Mouse (Mus musculus): ENCODE results near the gene Ank3. TPM values are rescaled to one million over a fixed set of nuclear protein-coding genes. Genes with fewer than 3 reads are reported as not detected.

Gene Ank3
- polyA plus RNA-seq, 1 experiment from 2014 or later = 86.7 TPM

DNA sequence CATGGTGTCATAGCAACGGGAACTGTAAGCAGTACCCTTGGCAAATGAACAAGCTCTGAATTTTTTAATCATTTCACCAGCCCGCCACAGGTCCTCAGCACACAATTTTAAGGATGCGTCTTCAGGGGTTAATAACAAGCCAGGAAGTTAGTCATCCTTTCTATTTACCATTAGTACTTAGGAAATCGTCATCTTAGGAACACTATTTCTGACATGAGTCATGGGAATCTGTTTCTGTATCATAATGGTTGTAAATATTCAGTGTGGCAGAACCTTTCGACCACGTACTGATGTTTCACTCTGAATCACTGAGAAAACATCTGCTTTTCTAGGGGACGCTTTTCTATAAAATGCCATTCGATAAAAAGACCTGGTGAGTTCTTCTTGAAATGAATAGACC is 109.1 kb downstream of the Ank3 start:
- Histone ChIP-seq H3K27ac (ENCODE audit: low read length) (no peak overlapping the region), H3K4me2 (ENCODE audit: low read length) (no peak overlapping the region), H3K36me3 (ENCODE audit: control insufficient read depth, insufficient read depth, low read length) (no peaks in the 10 kb centered on the region), H3K27me3 (ENCODE audit: control insufficient read depth, insufficient read depth, low read depth, low read length) (no peaks in the 10 kb centered on the region), H3K4me3 (ENCODE audit: low read depth, low read length) (no peak overlapping the region), H3K9ac (ENCODE audit: low read depth, low read length) (no peak overlapping the region), H3K4me1 (ENCODE audit: control insufficient read depth, insufficient read depth, low read length) (no peaks in the 10 kb centered on the region), H3K9me3 (replicated peaks; ENCODE audit: control insufficient read depth, low read length, poor library complexity, severe bottlenecking) (no peaks in the 10 kb centered on the region)
- no peak for ATAC-seq
- 90% methylated on average over 8 of the region's 8 CpGs for WGBS

DNA sequence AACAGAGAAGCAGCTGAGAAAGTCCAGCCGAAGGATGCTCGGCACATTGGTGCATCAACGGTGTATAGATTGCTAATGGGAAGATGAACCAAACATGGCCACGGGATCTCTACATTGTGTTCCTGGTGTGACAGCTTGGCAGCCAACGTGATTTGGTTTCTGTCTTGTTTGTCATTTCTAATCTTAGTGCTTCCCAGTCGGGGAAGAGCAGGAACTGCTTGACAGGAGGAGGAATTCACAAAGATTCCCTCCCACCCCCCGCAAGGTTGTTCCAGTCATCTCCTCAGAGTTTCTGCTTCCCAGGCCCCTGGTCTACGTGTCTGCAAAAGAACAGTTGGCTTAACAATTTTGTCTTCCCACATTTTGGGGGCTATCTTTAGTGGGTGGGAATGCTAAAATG is 111.8 kb downstream of the Ank3 start:
- no peak overlapping the region for H3K4me2 ChIP-seq (ENCODE audit: low read length)
- no peaks in the 10 kb centered on the region for H3K9me3 ChIP-seq (replicated peaks; ENCODE audit: control insufficient read depth, low read length, poor library complexity, severe bottlenecking)
- no peaks in the 10 kb centered on the region; the same call in 1 of the 2 replicates for H3K4me1 ChIP-seq (ENCODE audit: control insufficient read depth, insufficient read depth, low read length)
- ATAC-seq = no peak
- no peak overlapping the region for H3K27ac ChIP-seq (ENCODE audit: low read length)
- no peaks in the 10 kb centered on the region for H3K27me3 ChIP-seq (ENCODE audit: control insufficient read depth, insufficient read depth, low read depth, low read length)
- no peak overlapping the region for H3K9ac ChIP-seq (ENCODE audit: low read depth, low read length)
- WGBS = 80% methylated on average over 8 of the region's 8 CpGs
- H3K4me3 ChIP-seq (ENCODE audit: low read depth, low read length) = no peak overlapping the region
- H3K36me3 ChIP-seq (ENCODE audit: control insufficient read depth, insufficient read depth, low read length) = no peaks in the 10 kb centered on the region

DNA sequence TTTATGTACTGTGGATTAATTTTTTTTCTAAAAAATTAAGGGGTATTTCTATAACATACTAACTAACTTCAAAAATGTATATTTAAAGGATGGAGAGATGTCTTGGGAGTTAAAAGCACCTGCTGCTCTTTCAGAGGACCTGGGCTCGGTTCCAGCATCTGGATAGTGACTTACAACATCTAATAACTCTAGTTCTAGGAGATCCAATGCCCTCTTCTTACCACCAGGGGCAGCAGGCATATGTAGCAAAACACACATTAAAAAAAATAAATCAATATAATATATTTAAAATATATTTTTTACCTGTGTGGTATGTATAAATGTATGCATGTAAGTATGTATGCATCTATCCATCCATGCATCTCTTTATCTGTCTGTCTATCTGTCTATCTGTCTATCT is 112.7 kb downstream of the Ank3 start:
- H3K4me2 ChIP-seq (ENCODE audit: low read length) = no peak overlapping the region
- no peaks in the 10 kb centered on the region for H3K27me3 ChIP-seq (ENCODE audit: control insufficient read depth, insufficient read depth, low read depth, low read length)
- ATAC-seq = no peak
- no peak overlapping the region for H3K27ac ChIP-seq (ENCODE audit: low read length)
- no peak overlapping the region for H3K4me3 ChIP-seq (ENCODE audit: low read depth, low read length)
- H3K36me3 ChIP-seq (ENCODE audit: control insufficient read depth, insufficient read depth, low read length) = no peaks in the 10 kb centered on the region
- no peak overlapping the region for H3K9ac ChIP-seq (ENCODE audit: low read depth, low read length)
- no peaks in the 10 kb centered on the region; the same call in 1 of the 2 replicates for H3K4me1 ChIP-seq (ENCODE audit: control insufficient read depth, insufficient read depth, low read length)
- WGBS = 81% methylated on average over 1 of the region's 1 CpGs
- H3K9me3 ChIP-seq (replicated peaks; ENCODE audit: control insufficient read depth, low read length, poor library complexity, severe bottlenecking) = no peaks in the 10 kb centered on the region

DNA sequence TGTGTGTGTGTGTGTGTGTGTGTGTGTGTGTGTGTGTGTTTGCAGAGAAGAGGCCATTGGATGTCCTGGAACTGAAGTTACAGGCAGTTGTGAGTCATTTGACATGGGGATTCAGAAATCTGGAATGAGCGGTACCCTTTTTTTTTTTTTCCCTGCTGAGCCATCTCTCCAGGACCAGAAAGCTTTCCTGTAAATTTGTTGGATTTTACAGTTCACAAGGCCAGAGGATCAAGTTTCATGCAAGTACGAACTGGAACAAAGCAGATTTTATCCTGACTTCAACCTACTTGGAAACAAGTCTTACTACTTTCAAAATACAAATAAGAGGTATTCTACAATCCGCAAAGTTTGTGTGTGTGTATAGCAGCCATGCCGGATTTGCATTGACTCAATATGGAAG is 123.4 kb downstream of the Ank3 start:
- Histone ChIP-seq H3K36me3 (ENCODE audit: control insufficient read depth, insufficient read depth, low read length) (no peaks in the 10 kb centered on the region), H3K27ac (ENCODE audit: low read length) (no peak overlapping the region), H3K4me3 (ENCODE audit: low read depth, low read length) (no peak overlapping the region), H3K4me1 (ENCODE audit: control insufficient read depth, insufficient read depth, low read length) (peaks cover 4% of the 10 kb centered on the region), H3K9ac (ENCODE audit: low read depth, low read length) (no peak overlapping the region), H3K27me3 (ENCODE audit: control insufficient read depth, insufficient read depth, low read depth, low read length) (no peaks in the 10 kb centered on the region), H3K9me3 (replicated peaks; ENCODE audit: control insufficient read depth, low read length, poor library complexity, severe bottlenecking) (no peaks in the 10 kb centered on the region), H3K4me2 (ENCODE audit: low read length) (no peak overlapping the region)
- 90% methylated on average over 4 of the region's 4 CpGs for WGBS
- no peak for ATAC-seq

DNA sequence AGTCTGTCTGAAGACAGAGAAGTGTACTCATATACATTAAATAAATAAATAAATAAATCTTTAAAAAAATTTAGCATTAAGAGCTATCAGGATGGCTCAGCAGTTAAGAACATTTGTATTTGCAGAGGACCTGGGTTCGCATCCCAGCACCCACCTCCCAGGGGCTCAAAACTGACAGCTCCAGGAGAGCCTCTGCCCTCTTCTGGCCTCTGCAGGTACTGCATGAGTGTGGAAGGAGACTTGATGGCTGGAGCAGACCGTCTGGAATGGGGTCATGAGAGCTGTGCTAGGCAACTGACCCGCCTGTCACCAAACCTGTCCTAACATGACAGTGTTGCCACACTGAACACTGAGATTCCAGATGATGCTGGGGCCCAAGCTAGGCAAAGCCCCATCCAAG is 124.6 kb downstream of the Ank3 start:
- no peaks in the 10 kb centered on the region for H3K36me3 ChIP-seq (ENCODE audit: control insufficient read depth, insufficient read depth, low read length)
- no peaks in the 10 kb centered on the region for H3K9me3 ChIP-seq (replicated peaks; ENCODE audit: control insufficient read depth, low read length, poor library complexity, severe bottlenecking)
- H3K27me3 ChIP-seq (ENCODE audit: control insufficient read depth, insufficient read depth, low read depth, low read length) = no peaks in the 10 kb centered on the region
- H3K4me1 ChIP-seq (ENCODE audit: control insufficient read depth, insufficient read depth, low read length) = peaks cover 6% of the 10 kb centered on the region
- H3K27ac ChIP-seq (ENCODE audit: low read length) = no peak overlapping the region
- H3K4me3 ChIP-seq (ENCODE audit: low read depth, low read length) = no peak overlapping the region
- H3K9ac ChIP-seq (ENCODE audit: low read depth, low read length) = no peak overlapping the region
- WGBS = 83% methylated on average over 3 of the region's 3 CpGs
- H3K4me2 ChIP-seq (ENCODE audit: low read length) = no peak overlapping the region
- ATAC-seq = no peak

DNA sequence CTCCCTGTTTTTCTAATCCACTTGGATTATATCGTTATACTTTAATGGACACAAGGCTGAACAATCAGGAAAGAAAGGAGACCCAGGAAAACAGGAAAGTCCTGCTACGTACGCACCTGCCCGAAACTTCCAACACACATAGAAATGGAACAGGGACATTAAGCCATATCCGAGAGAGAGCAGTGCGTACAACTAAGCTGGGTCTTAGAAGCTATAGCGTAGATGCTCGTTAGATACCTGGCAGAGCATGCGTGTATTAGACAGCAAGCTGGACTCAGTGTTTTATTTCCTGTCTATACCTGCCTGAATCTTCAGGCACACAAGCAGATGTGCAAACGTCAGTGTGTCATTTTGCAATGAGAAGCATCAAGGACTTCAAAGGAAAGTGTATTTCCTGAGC is 128.7 kb downstream of the Ank3 start:
- 62% methylated on average over 10 of the region's 10 CpGs for whole genome bisulfite sequencing
- H3K4me1 ChIP-seq (ENCODE audit: control insufficient read depth, insufficient read depth, low read length) = peaks cover 8% of the 10 kb centered on the region

DNA sequence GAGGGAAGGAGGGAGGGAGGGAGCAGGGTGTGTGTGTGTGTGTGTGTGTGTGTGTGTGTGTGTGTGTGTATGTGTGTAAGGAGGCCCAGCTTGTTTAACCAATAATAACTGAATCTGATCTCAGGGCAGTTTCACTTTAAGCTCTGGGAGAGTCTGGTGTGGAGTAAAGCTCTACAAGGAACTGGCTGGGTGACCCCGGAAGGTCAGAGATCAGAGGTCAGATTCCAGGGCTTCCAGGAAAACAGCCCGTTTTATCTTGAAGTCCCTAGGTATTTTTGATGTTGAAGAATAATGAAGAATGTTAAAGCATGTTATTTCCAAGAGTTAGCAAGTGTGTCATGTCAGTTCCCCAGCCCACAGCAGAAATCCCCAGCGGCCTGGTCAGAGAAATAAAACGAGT is 130.2 kb downstream of the Ank3 start:
- Histone ChIP-seq H3K9ac (ENCODE audit: low read depth, low read length) (no peak overlapping the region), H3K27me3 (ENCODE audit: control insufficient read depth, insufficient read depth, low read depth, low read length) (no peaks in the 10 kb centered on the region), H3K9me3 (replicated peaks; ENCODE audit: control insufficient read depth, low read length, poor library complexity, severe bottlenecking) (no peaks in the 10 kb centered on the region), H3K36me3 (ENCODE audit: control insufficient read depth, insufficient read depth, low read length) (no peaks in the 10 kb centered on the region), H3K4me3 (ENCODE audit: low read depth, low read length) (no peak overlapping the region), H3K27ac (ENCODE audit: low read length) (no peak overlapping the region), H3K4me2 (ENCODE audit: low read length) (no peak overlapping the region), H3K4me1 (ENCODE audit: control insufficient read depth, insufficient read depth, low read length) (peaks cover 16% of the 10 kb centered on the region)
- no peak for ATAC-seq
- 69% methylated on average over 4 of the region's 4 CpGs for WGBS

More for the DNA sequence above, 128.7 kb downstream of the Ank3 start:
- no peaks in the 10 kb centered on the region for H3K27me3 ChIP-seq (ENCODE audit: control insufficient read depth, insufficient read depth, low read depth, low read length)
- no peaks in the 10 kb centered on the region for H3K9me3 ChIP-seq (replicated peaks; ENCODE audit: control insufficient read depth, low read length, poor library complexity, severe bottlenecking)
- H3K4me3 ChIP-seq (ENCODE audit: low read depth, low read length) = no peak overlapping the region
- 0 out of 2 replicates have a peak overlapping the region, but pooled peaks have one; percentile 13 for H3K27ac ChIP-seq (ENCODE audit: low read length)
- no peaks in the 10 kb centered on the region for H3K36me3 ChIP-seq (ENCODE audit: control insufficient read depth, insufficient read depth, low read length)
- no peak for ATAC-seq
- H3K9ac ChIP-seq (ENCODE audit: low read depth, low read length) = no peak overlapping the region
- no peak overlapping the region for H3K4me2 ChIP-seq (ENCODE audit: low read length)

DNA sequence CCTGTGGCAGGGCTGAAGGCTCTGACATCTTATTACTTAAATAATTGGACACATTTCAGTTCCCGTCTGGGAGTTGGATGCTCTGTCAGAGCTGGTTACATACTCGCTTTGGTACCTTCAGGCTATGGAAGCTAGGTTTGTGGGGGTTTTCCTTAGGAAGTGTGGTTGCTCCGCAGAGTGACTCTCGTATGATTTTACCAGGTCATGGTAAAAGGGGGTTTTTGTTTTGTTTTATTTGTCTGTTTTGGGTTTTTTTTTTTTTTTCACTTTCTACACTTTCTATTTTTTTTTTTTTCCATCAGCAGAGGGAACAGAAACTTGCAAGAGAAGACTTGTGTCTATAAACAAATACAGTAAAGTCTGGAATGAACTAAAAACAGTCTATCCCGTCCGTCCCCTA is 131.8 kb downstream of the Ank3 start:
- 86% methylated on average over 6 of the region's 6 CpGs for WGBS
- peaks cover 16% of the 10 kb centered on the region for H3K4me1 ChIP-seq (ENCODE audit: control insufficient read depth, insufficient read depth, low read length)
- H3K9ac ChIP-seq (ENCODE audit: low read depth, low read length) = no peak overlapping the region
- H3K27ac ChIP-seq (ENCODE audit: low read length) = no peak overlapping the region
- no peaks in the 10 kb centered on the region for H3K9me3 ChIP-seq (replicated peaks; ENCODE audit: control insufficient read depth, low read length, poor library complexity, severe bottlenecking)
- no peaks in the 10 kb centered on the region for H3K27me3 ChIP-seq (ENCODE audit: control insufficient read depth, insufficient read depth, low read depth, low read length)
- ATAC-seq = no peak
- H3K4me3 ChIP-seq (ENCODE audit: low read depth, low read length) = no peak overlapping the region
- H3K36me3 ChIP-seq (ENCODE audit: control insufficient read depth, insufficient read depth, low read length) = no peaks in the 10 kb centered on the region
- no peak overlapping the region for H3K4me2 ChIP-seq (ENCODE audit: low read length)

DNA sequence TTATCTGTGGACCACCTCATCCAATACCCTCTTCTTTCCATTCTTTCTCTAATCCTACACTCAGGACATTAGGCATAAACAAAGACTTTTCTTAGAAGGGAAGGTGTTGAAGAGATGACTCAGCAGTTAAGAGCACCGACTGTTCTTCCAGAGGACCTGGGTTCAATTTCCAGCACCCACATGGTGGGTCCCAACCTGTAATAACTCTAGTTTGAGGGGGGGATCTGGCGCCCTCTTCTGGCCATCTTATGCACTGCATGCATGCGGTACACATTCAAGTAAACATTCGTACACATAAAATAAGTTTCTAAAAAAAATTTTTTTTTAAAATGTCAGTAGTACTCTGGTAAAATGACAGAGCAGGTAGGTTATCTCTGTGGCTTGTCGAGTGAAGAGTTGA is 133.0 kb downstream of the Ank3 start:
- H3K27me3 ChIP-seq (ENCODE audit: control insufficient read depth, insufficient read depth, low read depth, low read length) = no peaks in the 10 kb centered on the region
- no peak overlapping the region for H3K4me3 ChIP-seq (ENCODE audit: low read depth, low read length)
- H3K27ac ChIP-seq (ENCODE audit: low read length) = no peak overlapping the region
- H3K4me1 ChIP-seq (ENCODE audit: control insufficient read depth, insufficient read depth, low read length) = peaks cover 16% of the 10 kb centered on the region
- no peak for ATAC-seq
- no peak overlapping the region for H3K9ac ChIP-seq (ENCODE audit: low read depth, low read length)
- no peak overlapping the region for H3K4me2 ChIP-seq (ENCODE audit: low read length)
- H3K36me3 ChIP-seq (ENCODE audit: control insufficient read depth, insufficient read depth, low read length) = no peaks in the 10 kb centered on the region
- H3K9me3 ChIP-seq (replicated peaks; ENCODE audit: control insufficient read depth, low read length, poor library complexity, severe bottlenecking) = no peaks in the 10 kb centered on the region
- 84% methylated on average over 5 of the region's 5 CpGs for WGBS
